Mouse (Mus musculus) cerebellum, postnatal 10 days (tissue): ENCODE measurements around the gene B4galt3.
"Not testable (repeated sequence)": the region's sequence is repeated elsewhere in the genome, so short reads cannot be mapped to it uniquely, and the experiment has no call there.

Experiments
- DNase-seq, 2 experiments: peaks; one replicate each; pipeline ENCODE4 v3.0.0; 2021; ENCODE audit warnings: mixed read lengths in 2 of 2

Gene B4galt3

GRCm38 (mm10) chr1:171285096-171285892, 15.2 kb downstream of the B4galt3 start:
- DNase-seq = peak; percentile 3 to 5

DNA sequence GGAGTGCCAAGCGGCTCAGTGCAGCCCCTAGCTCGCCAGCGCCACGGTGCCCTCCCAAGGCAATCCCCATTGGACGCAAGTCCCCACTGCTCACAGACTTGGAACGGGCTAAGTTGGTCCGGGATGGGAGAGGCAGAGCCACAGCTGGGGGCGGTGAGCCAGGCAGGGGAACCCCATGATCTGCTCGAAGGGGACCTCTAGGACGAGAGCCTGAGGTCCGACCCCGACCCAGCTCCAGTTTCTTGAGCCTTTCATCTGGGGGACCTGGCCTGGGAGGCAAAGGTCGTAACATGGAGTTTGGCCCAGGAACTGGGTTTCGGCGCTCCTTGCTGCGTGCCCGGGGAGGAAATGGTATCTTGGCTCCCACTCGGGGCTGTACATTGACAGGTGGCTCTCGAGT, 16.4 kb downstream of the B4galt3 start:
- peak; percentile 31 for DNase-seq

GRCm38 (mm10) chr1:171287136-171288081, 17.3 kb downstream of the B4galt3 start, which contains the start of gene Usp21:
Usp21 (minus strand) TSS chr1:171287991.
- peak; percentile 96 to 98 for DNase-seq

GRCm38 (mm10) chr1:171288328-171288727, 18.2 kb downstream of the B4galt3 start:
- DNase-seq = no peak

DNA sequence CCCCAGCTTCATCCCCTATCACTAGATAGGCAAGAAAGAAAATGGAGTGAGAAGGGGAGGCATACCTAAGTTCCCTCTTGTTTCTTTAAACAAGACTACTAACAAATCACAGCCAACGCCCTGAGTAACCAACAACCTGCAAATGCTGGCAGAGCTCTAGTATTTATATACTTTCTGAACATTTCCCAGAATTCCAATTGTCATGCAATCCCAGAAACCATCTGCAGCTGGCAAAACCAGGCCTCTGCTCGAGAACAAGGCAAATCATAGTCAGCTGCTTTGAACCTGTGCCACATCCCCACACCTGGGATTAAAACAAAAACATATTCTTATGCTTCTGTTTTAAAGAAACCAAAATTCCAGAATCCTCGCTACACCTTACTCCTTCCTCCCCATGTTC, 23.2 kb downstream of the B4galt3 start:
- no peak for DNase-seq

DNA sequence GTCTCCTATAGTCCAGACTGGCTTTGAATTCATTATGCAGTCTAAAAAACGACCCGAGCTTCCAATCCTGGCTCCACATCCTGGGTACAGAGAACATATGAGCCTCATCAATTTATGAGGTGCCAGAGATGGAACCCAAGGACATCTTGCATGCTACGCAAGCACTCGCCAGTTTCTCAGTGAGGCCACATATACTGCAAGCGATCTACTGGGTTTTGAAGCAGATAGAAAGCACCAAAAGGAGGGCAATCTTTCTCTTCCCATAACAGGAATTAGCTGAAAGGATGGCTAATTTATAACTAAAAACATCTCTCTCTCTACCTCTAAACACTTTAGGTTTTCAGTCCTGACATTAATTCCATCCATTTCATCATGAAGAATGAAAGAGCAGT, 23.8 kb downstream of the B4galt3 start:
- DNase-seq = no peak

- peak; percentile 87 to 89 for DNase-seq
These were observed 24.4 kb downstream of the B4galt3 start, which contains the start of gene Ufc1 for GRCm38 (mm10) chr1:171294298-171295062. Ufc1 (minus strand) TSS chr1:171295024.

GRCm38 (mm10) chr1:171295063-171295402, 24.9 kb downstream of the B4galt3 start:
- no peak for DNase-seq

DNA sequence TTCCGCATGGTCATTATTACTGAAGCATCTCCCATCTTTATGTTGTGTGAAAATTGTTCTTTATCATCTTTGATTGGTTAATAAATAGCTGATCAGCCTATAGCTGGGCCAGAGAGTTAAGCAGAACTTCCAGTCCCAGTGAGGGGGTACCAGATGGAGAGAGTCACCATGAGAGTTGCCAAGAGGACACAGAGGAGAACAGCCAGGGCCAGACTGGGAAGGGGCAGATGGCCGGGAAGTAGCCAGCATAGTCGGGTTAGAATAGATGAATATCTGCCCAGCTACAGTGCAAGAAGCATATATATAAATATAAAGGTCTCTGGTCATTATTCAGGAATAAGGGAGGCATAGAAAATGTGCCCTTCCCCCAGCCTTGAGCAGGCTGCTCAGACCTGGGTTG, 28.1 kb downstream of the B4galt3 start:
- peak in 1 of 2 experiments; percentile 53 for DNase-seq

GRCm38 (mm10) chr1:171306157-171306556, 36.0 kb downstream of the B4galt3 start:
- DNase-seq = not testable (repeated sequence)

DNA sequence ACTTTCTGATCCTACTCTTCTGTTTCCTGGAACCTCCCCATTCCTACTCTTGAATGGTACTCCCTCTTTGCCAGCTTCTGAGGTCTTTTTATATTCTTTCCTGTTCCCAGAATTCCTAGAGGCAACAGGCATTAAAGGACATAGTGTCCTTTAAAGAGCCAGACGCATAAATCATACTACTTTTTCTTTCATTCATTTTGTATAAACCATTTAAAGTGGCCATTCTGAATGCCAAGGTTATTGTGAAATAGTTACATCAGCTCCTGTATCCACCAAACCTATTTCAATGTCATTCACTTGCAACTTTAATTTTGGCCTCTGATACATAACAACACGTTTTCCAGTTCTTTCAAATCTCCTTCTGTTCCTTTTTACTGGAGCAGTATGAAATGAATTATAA, 39.2 kb downstream of the B4galt3 start:
- no peak for DNase-seq

DNA sequence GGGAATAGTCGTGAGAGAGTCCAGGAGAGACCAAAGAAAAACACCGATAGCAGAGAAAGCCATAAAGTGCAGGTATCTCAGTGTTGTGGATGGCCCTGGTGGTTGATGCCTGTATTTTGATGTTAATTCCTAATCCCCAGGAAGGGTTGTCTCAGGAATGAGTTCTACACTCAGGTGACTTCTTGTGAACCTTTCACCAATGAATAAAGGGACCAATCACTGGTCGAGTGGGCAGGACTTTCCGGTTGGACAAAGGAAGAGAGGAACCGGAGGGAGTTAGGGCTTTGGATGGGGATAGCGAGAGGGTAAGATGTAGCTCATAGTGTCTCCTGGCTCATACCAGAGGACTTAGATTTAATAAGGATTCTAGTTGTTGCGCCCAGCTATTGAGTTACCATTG, 49.6 kb downstream of the B4galt3 start:
- peak in 1 of 2 experiments; percentile 40 for DNase-seq

DNA sequence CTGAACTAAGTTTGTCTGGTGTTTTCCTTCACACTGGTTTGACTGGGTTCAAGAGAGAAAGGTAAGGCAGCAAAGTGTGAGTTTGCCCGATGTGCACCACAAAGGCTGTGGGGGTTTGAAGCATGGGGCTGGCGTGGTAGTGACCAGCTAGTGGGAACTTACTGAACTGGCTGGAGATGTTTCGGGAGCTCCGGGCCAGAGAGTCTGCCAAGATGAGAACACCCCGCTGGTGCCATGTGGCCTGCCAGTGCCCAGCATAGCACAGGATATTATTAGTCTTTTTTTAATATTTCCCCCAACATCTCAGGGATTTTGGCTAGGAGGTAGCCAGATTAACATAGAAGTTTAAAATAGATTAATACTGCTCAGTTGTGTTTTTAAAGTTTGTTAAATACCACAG, 50.0 kb downstream of the B4galt3 start:
- peak; percentile 76 to 85 for DNase-seq

- DNase-seq = peak; percentile 49 to 70
These were observed 51.3 kb downstream of the B4galt3 start for GRCm38 (mm10) chr1:171321415-171321814.

GRCm38 (mm10) chr1:171322012-171322411, 51.9 kb downstream of the B4galt3 start:
- no peak for DNase-seq

- no peak for DNase-seq
These were observed 55.4 kb downstream of the B4galt3 start for GRCm38 (mm10) chr1:171325571-171325970.
